Mouse (Mus musculus): ENCODE results near the gene Cdca3. TPM values are rescaled to one million over a fixed set of nuclear protein-coding genes. Genes with fewer than 3 reads are reported as not detected.

Cdca3 gene
- total RNA-seq, 2 experiments from 2014 or later = 50.6 to 58.6 TPM

GRCm38 (mm10) chr6:124862406-124863124, 33.2 kb downstream of the Cdca3 start:
- no peak for DNase-seq (ENCODE audit: low spot score in 2 of 2)

GRCm38 (mm10) chr6:124863125-124863657, 33.8 kb downstream of the Cdca3 start:
- DNase-seq (ENCODE audit: low spot score in 2 of 2) = no peak

- peak in 1 of 2 experiments; percentile 45 for DNase-seq (ENCODE audit: low spot score in 2 of 2)
Observed at GRCm38 (mm10) chr6:124863658-124864298, 34.4 kb downstream of the Cdca3 start, which contains the start of gene Gpr162. Gpr162 (minus strand) TSS chr6:124863983.

- DNase-seq (ENCODE audit: low spot score in 2 of 2) = no peak
Observed at GRCm38 (mm10) chr6:124865766-124866362, 36.5 kb downstream of the Cdca3 start.

GRCm38 (mm10) chr6:124866560-124866959, 37.2 kb downstream of the Cdca3 start:
- no peak for DNase-seq (ENCODE audit: low spot score in 2 of 2)

GRCm38 (mm10) chr6:124874348-124874747, 45.0 kb downstream of the Cdca3 start:
- no peak for DNase-seq (ENCODE audit: low spot score in 2 of 2)

- no peak for DNase-seq (ENCODE audit: low spot score in 2 of 2)
Observed at GRCm38 (mm10) chr6:124879390-124879789, 50.0 kb downstream of the Cdca3 start.

- no peak for DNase-seq (ENCODE audit: low spot score in 2 of 2)
Observed at GRCm38 (mm10) chr6:124881821-124882220, 52.5 kb downstream of the Cdca3 start.

Other genes starting within 250 kb of the Cdca3 start
- gene C1s2, start 193.5 kb upstream of the Cdca3 start, total RNA-seq (2021) = 1 to 10 TPM; 1.7 to 2.5 TPM
- gene Lpcat3, start 166.5 kb upstream of the Cdca3 start, total RNA-seq (2021) = 100 to 1,000 TPM in 1 of 2 experiments, 10 to 100 TPM in 1; 99.6 to 105 TPM
- gene Emg1, start 117.4 kb upstream of the Cdca3 start, total RNA-seq (2021) = 100 to 1,000 TPM in 1 of 2 experiments, 10 to 100 TPM in 1; 99.3 to 101 TPM
- 100 to 1,000 TPM; 400 to 439 TPM for gene Phb2, start 117.2 kb upstream of the Cdca3 start, total RNA-seq (2021)
- 1 to 10 TPM; 8.3 to 8.4 TPM for gene Ptpn6, start 90.8 kb upstream of the Cdca3 start, total RNA-seq (2021)
- 100 to 1,000 TPM; 313 TPM for gene Grcc10, start 88.2 kb upstream of the Cdca3 start, total RNA-seq (2021)
- 1 to 10 TPM in 1 of 2 experiments, not detected in 1; 2.2 TPM for gene Gm45234, start 73.5 kb upstream of the Cdca3 start, total RNA-seq (2021)
- 100 to 1,000 TPM in 1 of 2 experiments, 10 to 100 TPM in 1; 99.7 to 111 TPM for gene Atn1, start 73.0 kb upstream of the Cdca3 start, total RNA-seq (2021)
- 10 to 100 TPM; 17.9 to 28.3 TPM for gene Eno2, start 59.9 kb upstream of the Cdca3 start, total RNA-seq (2021)
- not detected for gene Lrrc23, start 49.8 kb upstream of the Cdca3 start, total RNA-seq (2021)
- 10 to 100 TPM; 18.7 to 19.2 TPM for gene Spsb2, start 20.9 kb upstream of the Cdca3 start, total RNA-seq (2021)
- gene Tpi1, start 15.3 kb upstream of the Cdca3 start, total RNA-seq (2021) = 100 to 1,000 TPM; 422 to 439 TPM
- 100 to 1,000 TPM; 141 to 148 TPM for gene Usp5, start 63 bp upstream of the Cdca3 start, total RNA-seq (2021)
- 10 to 100 TPM; 13.9 to 16.3 TPM for gene Gnb3, start 10.7 kb downstream of the Cdca3 start, total RNA-seq (2021)
- gene P3h3, start 28.2 kb downstream of the Cdca3 start, total RNA-seq (2021) = 10 to 100 TPM; 47.3 to 52.2 TPM
- gene Gpr162, start 34.4 kb downstream of the Cdca3 start, total RNA-seq (2021) = 1 to 10 TPM; 5.1 to 5.6 TPM
- under 1 TPM; 0.62 to 0.84 TPM for gene Cd4, start 58.7 kb downstream of the Cdca3 start, total RNA-seq (2021)
- 1 to 10 TPM; 1.5 to 1.7 TPM for gene Lag3, start 82.2 kb downstream of the Cdca3 start, total RNA-seq (2021)
- 100 to 1,000 TPM; 692 to 728 TPM for gene Ptms, start 90.6 kb downstream of the Cdca3 start, total RNA-seq (2021)
- gene Mlf2, start 101.8 kb downstream of the Cdca3 start, total RNA-seq (2021) = 100 to 1,000 TPM; 257 to 265 TPM
- gene Cops7a, start 136.0 kb downstream of the Cdca3 start, total RNA-seq (2021) = 100 to 1,000 TPM; 143 to 151 TPM
- gene Pianp, start 167.1 kb downstream of the Cdca3 start, total RNA-seq (2021) = 10 to 100 TPM in 1 of 2 experiments, 1 to 10 TPM in 1; 6.2 to 11.1 TPM
- gene Zfp384, start 179.6 kb downstream of the Cdca3 start, total RNA-seq (2021) = 10 to 100 TPM; 60.6 to 67.6 TPM
- gene Ing4, start 210.2 kb downstream of the Cdca3 start, total RNA-seq (2021) = 100 to 1,000 TPM; 118 TPM
- 1 to 10 TPM; 7.3 to 8.0 TPM for gene Acrbp, start 220.1 kb downstream of the Cdca3 start, total RNA-seq (2021)
- gene Lpar5, start 238.4 kb downstream of the Cdca3 start, total RNA-seq (2021) = 1 to 10 TPM in 1 of 2 experiments, under 1 TPM in 1; 0.84 to 1.0 TPM